Mouse (Mus musculus): ENCODE data around the gene Nup85. TPM values are rescaled to one million over a fixed set of nuclear protein-coding genes. Genes with fewer than 3 reads are reported as not detected.
"Not testable (repeated sequence)": the region's sequence is repeated elsewhere in the genome, so short reads cannot be mapped to it uniquely, and the experiment has no call there.

Nup85 gene
- total and polyA plus RNA-seq, 3 experiments, result 362 to 370 TPM; not detected in 1

- no peaks in the 10 kb centered on the region for H3K27me3 ChIP-seq (ENCODE audit: control insufficient read depth in 1 of 2, insufficient read depth in 2 of 2, low read length in 2 of 2)
- peaks cover 12 to 34% of the 10 kb centered on the region in 2 experiments for H3K36me3 ChIP-seq (ENCODE audit: control insufficient read depth in 1 of 2, insufficient read depth in 2 of 2, low read length in 2 of 2)
- H3K4me3 ChIP-seq (ENCODE audit: control insufficient read depth in 1 of 2, insufficient read depth in 1 of 2, low read depth in 2 of 2, low read length in 2 of 2), result no peak overlapping the region
- TF ChIP-seq MAFK (IDR thresholded peaks at IDR 0.05; ENCODE audit: borderline replicate concordance, low read depth, low read length) (no peak), BHLHE40 (IDR thresholded peaks at IDR 0.05; ENCODE audit: borderline replicate concordance, low read depth, low read length) (no peak), ZNF384 (IDR thresholded peaks at IDR 0.05; ENCODE audit: low read depth, low read length) (peak; percentile 62)
- H3K9ac ChIP-seq (ENCODE audit: control insufficient read depth, low read depth, low read length, poor library complexity, severe bottlenecking), result no peak overlapping the region
- no peak for DNase-seq (ENCODE audit: low read depth, low spot score)
- 0 out of 4 replicates have a peak, but pooled peaks cover 0 to 3% of the 10 kb centered on the region in 2 experiments for H3K4me1 ChIP-seq (ENCODE audit: control insufficient read depth in 1 of 2, insufficient read depth in 2 of 2, low read length in 2 of 2)
- no peaks in the 10 kb centered on the region; the same call in none of the 2 replicates for H3K79me2 ChIP-seq (ENCODE audit: control insufficient read depth, insufficient read depth, low read length, poor library complexity)
- H3K27ac ChIP-seq (ENCODE audit: control insufficient read depth, low read depth, low read length), result no peak overlapping the region
- H3K9me3 ChIP-seq (replicated peaks; ENCODE audit: insufficient read depth, low read length), result no peaks in the 10 kb centered on the region
These were observed 41.5 kb upstream of the Nup85 start for GRCm38 (mm10) chr11:115522703-115523102.

- H3K27ac ChIP-seq (ENCODE audit: control insufficient read depth, low read depth, low read length); H3K27me3 ChIP-seq (ENCODE audit: control insufficient read depth in 1 of 2, insufficient read depth in 2 of 2, low read length in 2 of 2); H3K4me1 ChIP-seq (ENCODE audit: control insufficient read depth in 1 of 2, insufficient read depth in 2 of 2, low read length in 2 of 2); DNase-seq (ENCODE audit: low read depth, low spot score); H3K79me2 ChIP-seq (ENCODE audit: control insufficient read depth, insufficient read depth, low read length, poor library complexity); H3K9me3 ChIP-seq (replicated peaks; ENCODE audit: insufficient read depth, low read length); H3K9ac ChIP-seq (ENCODE audit: control insufficient read depth, low read depth, low read length, poor library complexity, severe bottlenecking); H3K4me3 ChIP-seq (ENCODE audit: control insufficient read depth in 1 of 2, insufficient read depth in 1 of 2, low read depth in 2 of 2, low read length in 2 of 2): not testable (repeated sequence)
- H3K36me3 ChIP-seq (ENCODE audit: control insufficient read depth in 1 of 2, insufficient read depth in 2 of 2, low read length in 2 of 2), result peaks cover 17 to 50% of the 10 kb centered on the region in 2 experiments
- TF ChIP-seq TBP (IDR thresholded peaks at IDR 0.05; ENCODE audit: low read depth, low read length), result peak; percentile 77
These were observed 37.8 kb upstream of the Nup85 start for GRCm38 (mm10) chr11:115526446-115526845.

- no peaks in the 10 kb centered on the region for H3K9me3 ChIP-seq (replicated peaks; ENCODE audit: insufficient read depth, low read length)
- peak overlapping the region; percentile 81 for H3K9ac ChIP-seq (ENCODE audit: control insufficient read depth, low read depth, low read length, poor library complexity, severe bottlenecking)
- peak overlapping the region; percentile 37 for H3K27ac ChIP-seq (ENCODE audit: control insufficient read depth, low read depth, low read length)
- peak overlapping the region; percentile 89 to 94 for H3K4me3 ChIP-seq (ENCODE audit: control insufficient read depth in 1 of 2, insufficient read depth in 1 of 2, low read depth in 2 of 2, low read length in 2 of 2)
- peaks cover 52% of the 10 kb centered on the region for H3K79me2 ChIP-seq (ENCODE audit: control insufficient read depth, insufficient read depth, low read length, poor library complexity)
- peak; percentile 57 for DNase-seq (ENCODE audit: low read depth, low spot score)
- TF ChIP-seq SIN3A (IDR thresholded peaks at IDR 0.05; ENCODE audit: low read length) (peak; percentile 40), POLR2A (IDR thresholded peaks at IDR 0.05; ENCODE audit: control insufficient read depth in 1 of 2, insufficient read depth in 1 of 2, low read depth in 1 of 2, low read length in 2 of 2, poor library complexity in 1 of 2) (0 out of 4 replicates have a peak, but pooled peaks of 1 of the 2 experiments have one; percentile 6), POLR2AphosphoS2 (IDR thresholded peaks at IDR 0.05; ENCODE audit: low read length) (0 out of 2 replicates have a peak, but pooled peaks have one; percentile 9), NRF1 (IDR thresholded peaks at IDR 0.05; ENCODE audit: insufficient read depth, low read depth, low read length, poor library complexity, severe bottlenecking) (no peak), HCFC1 (IDR thresholded peaks at IDR 0.05; ENCODE audit: low read depth, low read length) (no peak), E2F4 (IDR thresholded peaks at IDR 0.05; ENCODE audit: borderline replicate concordance, low read depth, low read length) (no peak), RCOR1 (IDR thresholded peaks at IDR 0.05; ENCODE audit: low read depth, low read length) (no peak), ZNF384 (IDR thresholded peaks at IDR 0.05; ENCODE audit: low read depth, low read length) (peak; percentile 82), CHD1 (IDR thresholded peaks at IDR 0.05; ENCODE audit: low read depth, low read length) (0 out of 2 replicates have a peak, but pooled peaks have one; percentile 37), MYC (IDR thresholded peaks at IDR 0.05; ENCODE audit: low read depth, low read length) (peak; percentile 4; the same call in 1 of the 2 replicates), KAT2A (conservative IDR thresholded peaks at IDR 0.05; ENCODE audit: low read depth, low read length) (no peak)
- no peaks in the 10 kb centered on the region for H3K27me3 ChIP-seq (ENCODE audit: control insufficient read depth in 1 of 2, insufficient read depth in 2 of 2, low read length in 2 of 2)
- peaks cover 38 to 45% of the 10 kb centered on the region in 2 experiments for H3K36me3 ChIP-seq (ENCODE audit: control insufficient read depth in 1 of 2, insufficient read depth in 2 of 2, low read length in 2 of 2)
- H3K4me1 ChIP-seq (ENCODE audit: control insufficient read depth in 1 of 2, insufficient read depth in 2 of 2, low read length in 2 of 2), result peaks cover 9 to 27% of the 10 kb centered on the region in 2 experiments
These were observed 29.4 kb upstream of the Nup85 start for GRCm38 (mm10) chr11:115534759-115535371.
